Mouse (Mus musculus): ENCODE data around the gene Gpr132.

DNA sequence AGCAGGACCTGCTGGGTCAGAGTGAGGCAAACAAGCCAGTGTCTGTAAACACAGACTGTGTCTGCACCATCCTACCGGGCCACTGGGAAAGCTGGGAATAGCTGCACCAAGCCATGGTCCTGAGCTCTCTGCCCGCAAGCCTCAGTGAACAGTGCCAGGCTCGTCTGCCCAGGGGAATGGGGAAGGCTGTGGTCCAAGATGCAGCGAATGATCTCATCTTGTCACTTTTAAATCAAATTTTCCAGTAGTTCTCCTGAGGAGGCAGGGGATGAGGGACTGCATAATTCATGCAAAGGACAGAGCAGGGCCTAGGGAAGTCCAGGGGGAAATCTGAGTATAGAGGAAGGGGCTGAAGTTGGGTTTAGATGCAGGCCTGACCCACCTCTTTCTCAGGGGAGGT, 60.2 kb downstream of the Gpr132 start:
- no peak for TF ChIP-seq SMC3 (IDR thresholded peaks at IDR 0.05; ENCODE audit: low read depth, low read length)
- TF ChIP-seq MAX (IDR thresholded peaks at IDR 0.05; ENCODE audit: low read length): no peak
- TF ChIP-seq ZKSCAN1 (IDR thresholded peaks at IDR 0.05; ENCODE audit: low read depth, low read length): no peak
- no peak for TF ChIP-seq EP300 (IDR thresholded peaks at IDR 0.05; ENCODE audit: low read depth in 1 of 2, low read length in 2 of 2)
- no peak for TF ChIP-seq E2F4 (IDR thresholded peaks at IDR 0.05; ENCODE audit: borderline replicate concordance, low read depth, low read length)
- no peak for TF ChIP-seq CTCF (IDR thresholded peaks at IDR 0.05 in 2 of 3, conservative IDR thresholded peaks at IDR 0.05 in 1 of 3; ENCODE audit: control insufficient read depth in 1 of 3, insufficient read depth in 1 of 3, low read depth in 2 of 3, low read length in 3 of 3, poor library complexity in 1 of 3, severe bottlenecking in 1 of 3)

Data from MEL (cell line).